Mouse (Mus musculus) kidney, adult 2 months (tissue): ENCODE measurements around the gene Iqcf5. TPM values are rescaled to one million over a fixed set of nuclear protein-coding genes. Genes with fewer than 3 reads are reported as not detected.

Experiments
- DNase-seq: peaks from one replicate; pipeline ENCODE4 v3.0.0; 2021
- H3K27ac ChIP-seq: fragments of 200-500 bp; 2 replicates; pipeline ENCODE4 v1.5.1; 2012; ENCODE audit warnings: low read depth, low read length, control low read depth, inconsistent platforms; ENCODE audit not compliant: insufficient read depth
- H3K27me3 ChIP-seq: fragments of 200-500 bp; replicated peaks from 2 replicates; pipeline ENCODE4 v1.6.1; 2012; ENCODE audit warnings: mild to moderate bottlenecking, moderate library complexity, low read length, inconsistent platforms; ENCODE audit not compliant: control insufficient read depth, insufficient read depth
- H3K36me3 ChIP-seq: fragments of 200-500 bp; 2 replicates; pipeline ENCODE4 v1.6.1; 2012; ENCODE audit warnings: mild to moderate bottlenecking, moderate library complexity, low read length, inconsistent platforms; ENCODE audit not compliant: control insufficient read depth, insufficient read depth
- H3K4me1 ChIP-seq: fragments of 200-500 bp; 2 replicates; pipeline ENCODE4 v1.6.1; 2011; ENCODE audit warnings: low read length; ENCODE audit not compliant: control insufficient read depth, insufficient read depth
- H3K4me3 ChIP-seq: fragments of 200-500 bp; 2 replicates; pipeline ENCODE4 v1.5.1; 2011; ENCODE audit warnings: mild to moderate bottlenecking, low read depth, low read length, control low read depth; ENCODE audit not compliant: insufficient read depth
- CTCF ChIP-seq: fragments of 200-500 bp; conservative IDR thresholded peaks from 2 replicates; pipeline ENCODE4 v1.5.1; 2011; ENCODE audit warnings: low read depth, mild to moderate bottlenecking, control low read depth, low read length, moderate library complexity, mixed read lengths; ENCODE audit not compliant: insufficient read depth, insufficient read length
- POLR2A ChIP-seq: fragments of 200-500 bp; IDR thresholded peaks from one replicate; pipeline ENCODE4 v1.6.1; 2011; ENCODE audit warnings: low read depth, low read length, control low read depth
- WGBS: fragments of 180-500 bp; shearing (Covaris S2); methylation state at CpG from one replicate; pipeline ENCODE4 v1.1.7; 2018; 5-methylcytosine and 5-hydroxymethylcytosine counted together
- polyA plus RNA-seq: library from polyadenylated mRNA; depleted of rRNA; stranded (reverse); fragments of >200 nt; gene quantifications from 2 replicates; pipeline ENCODE4 v1.2.3, GENCODE M21; 2012; rRNA removed

Iqcf5 gene
- polyA plus RNA-seq, 1 experiment = 0.39 TPM

DNA sequence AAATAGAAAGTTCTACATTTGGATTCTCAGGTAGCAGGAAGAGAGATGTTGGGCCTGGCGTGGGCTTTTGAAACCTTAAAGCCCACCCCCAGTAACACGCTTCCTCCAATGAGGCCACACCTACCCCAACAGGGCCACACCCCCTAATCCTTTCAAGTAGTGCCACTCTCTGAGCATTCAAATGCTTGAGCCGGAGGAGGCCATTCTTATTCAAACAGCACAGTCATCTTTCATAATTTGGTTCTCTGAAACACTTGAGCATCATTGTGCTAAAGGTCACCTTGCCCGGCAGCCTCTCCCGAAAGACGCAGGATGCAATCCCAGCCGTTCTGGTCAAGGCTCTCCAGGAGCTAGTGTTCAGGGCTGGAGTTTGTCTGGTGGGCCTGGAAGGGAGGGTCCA is 19.9 kb downstream of the Iqcf5 start:
- Histone ChIP-seq H3K4me3 (no peak overlapping the region), H3K4me1 (no peaks in the 10 kb centered on the region), H3K36me3 (no peaks in the 10 kb centered on the region), H3K27ac (no peak overlapping the region), H3K27me3 (no peaks in the 10 kb centered on the region)
- 94% methylated on average over 7 of the region's 7 CpGs for WGBS
- TF ChIP-seq CTCF (no peak), POLR2A (no peak)
- DNase-seq = no peak

DNA sequence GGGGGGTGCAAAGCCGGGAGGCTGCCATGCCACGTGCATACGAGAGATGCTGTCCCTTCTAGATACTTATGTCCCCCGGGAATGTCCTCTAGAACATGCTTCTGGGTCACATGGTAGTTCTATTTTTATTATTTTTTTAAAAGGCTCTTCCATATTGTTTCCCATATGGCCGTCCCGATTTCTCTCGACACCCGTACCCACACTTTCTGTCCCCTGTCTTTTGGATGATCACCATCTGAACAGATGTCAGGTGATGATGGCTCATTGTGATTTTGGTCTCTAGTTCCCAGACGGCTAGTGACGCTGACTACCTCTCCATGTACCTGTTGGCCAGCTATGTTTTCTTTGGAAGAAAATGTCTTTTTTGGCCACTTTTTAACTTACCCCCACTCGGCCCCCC is 20.6 kb downstream of the Iqcf5 start:
- no peaks in the 10 kb centered on the region for H3K4me1 ChIP-seq
- no peak overlapping the region for H3K4me3 ChIP-seq
- no peaks in the 10 kb centered on the region for H3K36me3 ChIP-seq
- WGBS = 85% methylated on average over 11 of the region's 11 CpGs
- no peak for DNase-seq
- no peak overlapping the region for H3K27ac ChIP-seq
- no peak for TF ChIP-seq CTCF
- TF ChIP-seq POLR2A = no peak
- no peaks in the 10 kb centered on the region for H3K27me3 ChIP-seq

DNA sequence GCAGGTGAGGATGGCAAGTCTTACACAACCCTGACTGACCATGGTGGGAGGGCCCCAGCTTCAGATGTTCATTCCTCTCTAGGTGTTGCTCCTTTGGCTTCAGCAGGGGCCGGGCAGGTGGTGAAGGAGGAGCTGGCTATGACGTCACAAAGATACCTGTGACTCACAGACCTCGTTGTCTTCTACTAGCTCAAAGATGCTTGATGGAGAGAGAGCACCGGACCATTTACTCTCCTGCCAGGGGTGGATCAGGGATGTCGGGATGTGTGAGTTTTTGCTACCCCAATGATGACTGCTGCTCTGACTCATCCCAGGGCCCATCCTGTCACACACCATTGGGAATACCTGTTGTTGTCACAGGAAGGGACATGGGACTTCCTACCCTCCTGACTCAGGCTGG is 47.2 kb downstream of the Iqcf5 start, which contains the start of gene Iqcf3:
Iqcf3 (minus strand) TSS at position 101 of the 400 bp plus-strand sequence.
- H3K27me3 ChIP-seq = no peaks in the 10 kb centered on the region
- no peak for DNase-seq
- WGBS = 91% methylated on average over 5 of the region's 5 CpGs
- no peak within 1 kb of the TSS for H3K4me3 ChIP-seq
- TF ChIP-seq POLR2A (no peak), CTCF (no peak)
- no peak within 1 kb of the TSS for H3K27ac ChIP-seq
- no peaks in the 10 kb centered on the region for H3K36me3 ChIP-seq
- no peaks in the 10 kb centered on the region for H3K4me1 ChIP-seq

DNA sequence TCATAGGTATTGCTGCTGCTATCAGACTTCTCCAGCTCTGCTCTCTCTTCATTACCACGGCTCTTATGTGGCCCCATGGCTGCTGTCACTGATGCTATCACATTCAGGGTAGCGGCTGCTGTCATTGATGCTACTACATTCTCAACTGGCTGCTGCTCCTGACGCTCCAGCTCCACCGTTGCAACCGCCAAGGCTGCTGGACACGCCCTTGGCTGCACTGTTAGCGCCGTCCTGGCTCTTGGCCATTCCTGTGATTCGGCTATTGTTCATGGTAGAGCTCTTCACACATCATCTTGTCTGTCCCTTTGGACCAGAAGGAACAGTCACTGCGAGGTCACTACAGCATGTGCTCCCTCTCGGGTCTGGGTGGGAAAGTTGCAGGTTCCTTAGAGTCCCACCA is 47.9 kb downstream of the Iqcf5 start:
- Histone ChIP-seq H3K36me3 (no peaks in the 10 kb centered on the region), H3K4me3 (no peak overlapping the region), H3K27me3 (no peaks in the 10 kb centered on the region), H3K4me1 (no peaks in the 10 kb centered on the region), H3K27ac (no peak overlapping the region)
- DNase-seq = no peak
- 88% methylated on average over 11 of the region's 11 CpGs for WGBS
- TF ChIP-seq CTCF (no peak), POLR2A (no peak)

DNA sequence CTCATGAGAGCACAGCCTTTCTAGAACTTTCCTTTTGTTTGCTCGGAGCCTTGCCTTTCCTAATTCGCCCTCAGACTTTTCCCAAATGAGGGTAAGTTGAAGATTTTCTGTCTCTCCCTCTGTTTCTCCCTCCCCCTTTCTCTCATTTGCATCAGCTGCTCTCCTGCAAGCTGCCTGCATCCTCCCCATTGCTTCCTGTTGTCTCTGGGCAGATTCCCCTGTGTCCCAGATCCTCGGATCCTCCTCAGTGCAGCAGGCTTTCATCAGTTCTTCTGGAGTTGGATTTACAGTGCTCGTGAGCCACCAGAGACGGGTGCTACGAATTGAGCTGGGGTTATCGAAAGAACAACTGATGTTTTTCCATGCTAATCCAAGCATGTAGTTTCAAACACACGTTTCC is 49.7 kb downstream of the Iqcf5 start:
- no peak for DNase-seq
- Histone ChIP-seq H3K27ac (no peak overlapping the region), H3K36me3 (no peaks in the 10 kb centered on the region), H3K27me3 (no peaks in the 10 kb centered on the region), H3K4me3 (no peak overlapping the region), H3K4me1 (no peaks in the 10 kb centered on the region)
- TF ChIP-seq POLR2A (no peak), CTCF (no peak)
- WGBS = 52% methylated on average over 8 of the region's 8 CpGs

Other genes starting within 250 kb of the Iqcf5 start
- 5.8 and 6.1 TPM in 2 replicates for gene Poc1a, start 233.5 kb upstream of the Iqcf5 start, polyA plus RNA-seq
- gene Dusp7, start 145.9 kb upstream of the Iqcf5 start, polyA plus RNA-seq = 38.8 and 44.1 TPM in 2 replicates
- gene Rpl29, start 85.1 kb upstream of the Iqcf5 start, polyA plus RNA-seq = 452 and 521 TPM in 2 replicates
- gene Acy1, start 76.3 kb upstream of the Iqcf5 start, polyA plus RNA-seq = 141 and 154 TPM in 2 replicates
- 470 and 526 TPM in 2 replicates for gene Abhd14b, start 67.1 kb upstream of the Iqcf5 start, polyA plus RNA-seq
- gene Abhd14a, start 66.9 kb upstream of the Iqcf5 start, polyA plus RNA-seq = 137 and 146 TPM in 2 replicates
- gene Pcbp4, start 61.3 kb upstream of the Iqcf5 start, polyA plus RNA-seq = 90.3 and 115 TPM in 2 replicates
- gene Gpr62, start 48.6 kb upstream of the Iqcf5 start, polyA plus RNA-seq = 0.07 TPM in 1 of 2 replicates, not detected in the other
- 17.5 and 20.7 TPM in 2 replicates for gene Rrp9, start 38.6 kb upstream of the Iqcf5 start, polyA plus RNA-seq
- 25.8 and 31.9 TPM in 2 replicates for gene Parp3, start 37.6 kb upstream of the Iqcf5 start, polyA plus RNA-seq
- not detected in 2 replicates for gene Iqcf1, start 14.6 kb upstream of the Iqcf5 start, polyA plus RNA-seq
- 0.06 and 0.11 TPM in 2 replicates for gene Iqcf3, start 47.1 kb downstream of the Iqcf5 start, polyA plus RNA-seq
- gene Iqcf4, start 56.4 kb downstream of the Iqcf5 start, polyA plus RNA-seq = 0.22 TPM in 1 of 2 replicates, not detected in the other
- not detected in 2 replicates for gene Iqcf6, start 112.0 kb downstream of the Iqcf5 start, polyA plus RNA-seq
- not detected in 2 replicates for gene Grm2, start 141.5 kb downstream of the Iqcf5 start, polyA plus RNA-seq
- gene Tex264, start 171.4 kb downstream of the Iqcf5 start, polyA plus RNA-seq = 219 and 248 TPM in 2 replicates